Mouse (Mus musculus) lung, adult 2 months (tissue): ENCODE measurements around the gene Snx22. TPM values are rescaled to one million over a fixed set of nuclear protein-coding genes. Genes with fewer than 3 reads are reported as not detected.

Experiments
- DNase-seq: peaks from one replicate; pipeline ENCODE4 v3.0.0; 2022
- H3K4me1 ChIP-seq: fragments of 200-500 bp; 2 replicates; pipeline ENCODE4 v1.6.1; 2011; ENCODE audit warnings: low read length; ENCODE audit not compliant: control insufficient read depth, insufficient read depth
- H3K4me3 ChIP-seq: fragments of 200-500 bp; replicated peaks from 2 replicates; pipeline ENCODE3; 2011; ENCODE audit warnings: low read depth, mild to moderate bottlenecking, control low read depth, low read length; ENCODE audit errors: extremely low read depth
- CTCF ChIP-seq: fragments of 200-500 bp; IDR thresholded peaks from 2 replicates; pipeline ENCODE4 v1.5.1; 2011; ENCODE audit warnings: mild to moderate bottlenecking, low read length, control low read depth; ENCODE audit not compliant: insufficient read depth
- POLR2A ChIP-seq: fragments of 200-500 bp; IDR thresholded peaks from 2 replicates; pipeline ENCODE4 v1.6.1; 2011; ENCODE audit warnings: low read depth, mild to moderate bottlenecking, control low read depth, low read length, borderline replicate concordance; ENCODE audit errors: extremely low read depth
- whole genome bisulfite sequencing: fragments of 180-500 bp; shearing (Covaris S2); methylation state at CpG from one replicate; pipeline ENCODE4 v1.1.7; 2018; 5-methylcytosine and 5-hydroxymethylcytosine counted together
- polyA plus RNA-seq: library from polyadenylated mRNA; depleted of rRNA; stranded (reverse); fragments of >200 nt; gene quantifications from 2 replicates; pipeline ENCODE4 v1.2.3, GENCODE M21; 2012

Snx22 gene
- polyA plus RNA-seq, 1 experiment, result 18.0 TPM

DNA sequence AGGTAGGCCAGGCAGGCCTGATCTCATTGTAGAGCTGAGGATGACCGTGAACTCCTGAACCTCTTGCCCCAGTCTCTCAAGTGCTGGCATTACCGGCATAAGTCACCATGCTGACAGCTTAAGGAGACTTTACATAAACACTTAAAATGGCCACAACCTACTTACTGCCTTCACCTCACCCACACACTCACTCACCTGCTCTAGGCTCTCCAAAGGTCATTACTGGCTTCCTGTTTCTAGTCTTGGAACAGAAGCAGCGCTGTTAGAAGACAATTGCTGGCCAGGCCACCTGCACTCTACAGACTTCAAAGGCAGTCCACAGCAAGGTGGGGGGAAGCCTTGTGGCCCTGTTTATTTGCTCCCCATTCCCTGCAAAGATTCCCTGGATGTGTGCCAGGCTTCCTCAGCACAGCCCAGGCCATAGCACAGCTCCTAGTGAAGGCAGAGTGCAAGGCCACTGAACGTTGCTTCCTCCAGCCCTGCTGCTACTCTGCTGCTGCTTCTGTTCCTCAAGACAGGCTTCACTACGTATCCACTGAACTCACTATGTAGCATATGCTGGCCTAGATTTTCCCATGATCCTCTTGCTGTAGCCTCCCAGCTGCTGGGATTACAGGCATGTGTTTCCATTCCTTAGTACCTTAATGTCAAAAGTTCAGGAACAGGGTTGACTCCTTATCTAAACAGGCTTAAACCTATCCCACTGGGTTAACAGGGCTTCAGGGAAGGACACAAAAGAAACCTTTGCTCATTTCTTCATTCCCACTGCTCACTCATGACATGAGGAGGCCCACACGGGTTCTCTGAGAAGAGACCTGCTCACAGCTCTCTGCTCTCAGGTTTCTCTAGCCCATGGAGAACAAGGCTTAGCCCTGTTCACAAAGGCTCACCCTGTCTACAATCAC, 22.1 kb upstream of the Snx22 start:
- DNase-seq, result peak; percentile 50
- Histone ChIP-seq H3K4me3 (no peak overlapping the region), H3K4me1 (peaks cover 9% of the 10 kb centered on the region)
- WGBS, result 49% methylated on average over 6 of the region's 6 CpGs
- no peak for TF ChIP-seq CTCF
- TF ChIP-seq POLR2A, result no peak

DNA sequence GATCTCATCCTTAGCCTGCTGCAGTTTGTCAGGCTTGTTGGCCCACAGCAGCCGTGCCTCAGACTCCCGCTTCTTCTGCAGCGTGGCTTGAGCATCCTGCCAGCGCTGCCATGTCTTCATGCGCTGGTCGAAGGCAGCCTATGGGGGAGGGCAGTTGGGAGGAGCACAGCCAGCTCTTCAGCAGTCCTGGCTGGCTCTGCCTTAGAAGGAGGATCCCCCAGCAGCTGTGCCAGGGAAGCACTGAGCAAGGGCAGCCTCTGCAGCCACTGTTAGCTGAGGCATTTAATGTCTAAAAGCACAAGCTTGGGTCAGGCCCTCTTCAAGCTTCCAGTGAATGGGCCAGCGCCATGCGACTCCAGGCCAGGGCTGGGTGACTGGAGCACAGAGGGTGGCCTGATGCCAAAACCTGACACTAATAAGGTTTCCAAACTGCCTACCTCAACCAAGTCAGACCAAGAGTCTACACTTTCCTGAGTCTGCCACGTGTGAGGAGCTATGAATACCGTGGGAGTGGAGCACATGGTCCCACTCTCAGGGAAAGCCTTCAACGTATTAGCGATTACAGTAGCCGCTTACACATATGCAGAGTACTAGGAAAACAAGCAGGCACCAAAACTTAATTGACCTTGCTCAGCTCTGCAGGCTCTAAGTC, 21.2 kb upstream of the Snx22 start:
- peaks cover 9% of the 10 kb centered on the region for H3K4me1 ChIP-seq
- WGBS, result 70% methylated on average over 13 of the region's 13 CpGs
- no peak overlapping the region for H3K4me3 ChIP-seq
- DNase-seq, result no peak
- TF ChIP-seq CTCF, result no peak
- TF ChIP-seq POLR2A, result no peak

DNA sequence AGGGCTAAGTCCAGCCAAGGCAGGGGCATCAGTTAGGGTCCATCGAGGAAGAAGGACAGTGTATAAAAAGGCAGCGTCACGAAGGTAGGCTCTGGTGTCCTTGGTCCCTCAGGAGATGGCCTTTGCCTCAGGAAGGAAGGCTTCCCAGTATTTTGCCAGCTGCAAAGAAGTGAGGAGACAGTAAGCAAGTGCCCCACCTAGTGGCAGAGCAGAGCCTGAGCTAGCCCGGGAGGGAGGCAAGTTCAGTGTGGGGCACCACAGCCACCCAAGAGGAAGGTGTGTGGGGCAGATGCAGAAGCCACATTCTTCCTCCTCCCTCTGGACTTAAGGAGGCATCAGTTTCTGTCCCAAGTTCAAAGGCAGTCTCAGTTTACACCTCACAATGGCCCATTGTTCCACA, 18.9 kb upstream of the Snx22 start:
- TF ChIP-seq CTCF, result peak; percentile 74
- TF ChIP-seq POLR2A, result no peak
- 41% methylated on average over 4 of the region's 4 CpGs for WGBS
- DNase-seq, result peak; percentile 70
- Histone ChIP-seq H3K4me3 (no peak overlapping the region), H3K4me1 (peaks cover 7% of the 10 kb centered on the region)

DNA sequence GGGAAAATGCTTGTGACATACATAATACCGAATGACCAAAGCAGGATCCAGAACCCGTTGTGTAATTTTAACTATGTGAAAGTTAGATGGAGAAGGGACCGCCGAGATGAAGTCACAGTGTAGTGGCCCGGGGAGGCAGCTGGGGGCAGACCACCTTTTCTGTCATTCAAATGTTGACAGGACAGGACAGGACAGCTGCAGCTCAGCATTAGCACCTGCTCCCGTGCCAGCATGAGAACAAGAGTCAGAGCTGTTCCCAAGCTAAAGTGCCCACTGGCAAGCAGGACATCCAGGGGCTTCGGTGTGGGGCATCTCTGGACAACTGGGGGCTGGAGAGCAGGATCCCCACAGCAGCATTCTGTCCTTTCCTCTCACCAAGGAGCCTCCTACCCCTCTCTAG, 17.5 kb upstream of the Snx22 start:
- Histone ChIP-seq H3K4me3 (no peak overlapping the region), H3K4me1 (peaks cover 7% of the 10 kb centered on the region)
- no peak for TF ChIP-seq CTCF
- no peak for TF ChIP-seq POLR2A
- no peak for DNase-seq
- 92% methylated on average over 7 of the region's 7 CpGs for WGBS

DNA sequence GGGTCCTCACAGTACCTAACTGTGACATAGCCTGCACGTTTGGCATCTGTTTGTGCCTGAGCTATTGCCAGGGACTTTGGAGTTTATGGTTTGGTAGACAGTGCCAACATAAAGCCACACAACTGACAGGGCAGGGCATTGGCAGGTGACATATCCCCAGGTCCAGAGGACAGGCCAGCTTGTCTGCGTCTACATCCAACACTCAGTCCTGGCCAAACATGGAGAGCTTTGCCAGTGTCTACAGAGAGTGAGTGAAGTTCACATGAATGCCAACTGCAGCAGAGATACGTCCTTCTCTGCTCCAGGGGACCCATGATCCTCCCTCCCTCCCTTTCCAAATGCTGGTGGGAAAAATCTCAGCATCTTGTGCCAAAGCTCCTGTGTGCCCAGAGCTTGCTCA, 14.7 kb upstream of the Snx22 start:
- H3K4me3 ChIP-seq, result no peak overlapping the region
- no peaks in the 10 kb centered on the region; the same call in 1 of the 2 replicates for H3K4me1 ChIP-seq
- TF ChIP-seq POLR2A, result no peak
- TF ChIP-seq CTCF, result no peak
- WGBS, result 73% methylated on average over 3 of the region's 3 CpGs
- DNase-seq, result no peak

DNA sequence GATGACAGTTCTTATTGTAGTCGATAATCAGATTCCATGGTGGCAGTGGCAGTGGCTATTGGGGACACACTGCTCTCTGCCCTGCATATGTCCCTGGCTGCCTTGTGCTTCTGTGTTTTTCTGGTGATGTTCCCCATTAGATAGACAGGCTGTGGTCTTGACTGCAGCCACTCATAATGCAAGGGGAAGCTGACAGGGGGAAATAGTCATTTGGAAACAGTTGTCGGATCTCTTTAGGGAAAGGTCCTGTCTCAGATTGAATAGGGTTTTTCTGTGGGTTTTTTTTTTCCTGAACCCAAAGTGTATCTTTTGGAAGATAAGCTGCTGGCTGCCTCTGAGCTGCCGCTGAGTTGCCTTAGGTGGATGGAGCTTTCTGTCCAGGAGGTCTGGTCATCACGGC, 12.5 kb upstream of the Snx22 start:
- WGBS, result 51% methylated on average over 4 of the region's 4 CpGs

DNA sequence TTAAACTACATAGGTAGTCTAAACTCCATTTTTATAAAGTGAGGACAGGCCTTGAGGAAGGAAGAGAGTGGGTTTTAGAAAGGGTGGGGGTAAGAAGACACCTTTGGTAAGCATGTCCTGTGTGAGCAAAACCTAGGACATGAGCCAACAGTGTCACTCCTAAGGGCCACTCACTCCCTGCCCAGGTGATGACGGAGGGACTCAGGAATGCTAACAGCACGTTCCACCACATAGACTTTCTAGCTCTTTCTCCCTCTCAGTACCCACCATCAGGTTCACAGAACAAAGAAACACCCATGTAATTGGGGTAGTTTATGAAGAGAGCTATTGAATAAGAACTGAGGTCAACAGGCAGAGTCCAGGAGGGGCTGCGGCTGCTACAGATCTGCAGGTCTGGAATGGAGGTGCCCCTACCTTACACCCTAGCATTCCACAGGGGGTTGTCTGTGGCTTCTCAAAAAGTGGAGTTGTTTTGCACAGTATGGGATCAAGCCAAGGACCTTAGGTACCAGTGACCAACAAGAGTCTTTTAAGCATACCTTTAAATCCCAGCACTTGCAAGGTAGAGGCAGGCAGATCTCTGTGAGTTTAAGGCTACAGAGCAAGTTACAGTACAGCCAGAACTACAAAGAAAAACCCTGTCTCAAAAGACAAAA, 11.4 kb upstream of the Snx22 start:
- no peak for TF ChIP-seq POLR2A
- no peak for TF ChIP-seq CTCF

More for the DNA sequence above, 12.5 kb upstream of the Snx22 start:
- DNase-seq, result no peak
- TF ChIP-seq CTCF, result no peak
- no peak for TF ChIP-seq POLR2A
- Histone ChIP-seq H3K4me3 (no peak overlapping the region), H3K4me1 (no peaks in the 10 kb centered on the region; the same call in 1 of the 2 replicates)

DNA sequence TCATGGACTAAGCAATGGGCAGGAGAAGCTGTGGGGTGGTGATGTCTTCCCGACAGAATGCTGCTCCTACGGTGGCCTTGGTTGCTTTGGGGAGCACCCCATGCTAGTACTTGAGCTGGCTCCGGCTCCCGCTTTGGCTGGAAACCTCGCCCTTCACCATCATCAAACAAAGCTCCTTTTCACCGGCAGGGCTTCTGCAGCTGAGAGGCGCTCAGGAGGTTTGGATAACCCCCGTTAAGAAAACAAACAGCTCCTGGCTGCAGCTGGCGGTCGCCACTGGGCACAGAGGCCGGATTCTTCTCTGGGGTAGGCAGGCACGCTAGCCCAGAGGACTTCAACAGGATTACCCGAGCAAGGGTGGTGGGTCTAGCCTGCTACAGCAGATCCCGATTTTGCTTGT, 9.0 kb upstream of the Snx22 start:
- no peak for DNase-seq
- TF ChIP-seq POLR2A (no peak), CTCF (no peak)
- H3K4me1 ChIP-seq, result no peaks in the 10 kb centered on the region; the same call in 1 of the 2 replicates
- WGBS, result 14% methylated on average over 14 of the region's 14 CpGs
- H3K4me3 ChIP-seq, result no peak overlapping the region

More for the DNA sequence above, 11.4 kb upstream of the Snx22 start:
- WGBS, result 64% methylated on average over 3 of the region's 3 CpGs
- no peaks in the 10 kb centered on the region; the same call in 1 of the 2 replicates for H3K4me1 ChIP-seq
- DNase-seq, result peak; percentile 57
- H3K4me3 ChIP-seq, result no peak overlapping the region

DNA sequence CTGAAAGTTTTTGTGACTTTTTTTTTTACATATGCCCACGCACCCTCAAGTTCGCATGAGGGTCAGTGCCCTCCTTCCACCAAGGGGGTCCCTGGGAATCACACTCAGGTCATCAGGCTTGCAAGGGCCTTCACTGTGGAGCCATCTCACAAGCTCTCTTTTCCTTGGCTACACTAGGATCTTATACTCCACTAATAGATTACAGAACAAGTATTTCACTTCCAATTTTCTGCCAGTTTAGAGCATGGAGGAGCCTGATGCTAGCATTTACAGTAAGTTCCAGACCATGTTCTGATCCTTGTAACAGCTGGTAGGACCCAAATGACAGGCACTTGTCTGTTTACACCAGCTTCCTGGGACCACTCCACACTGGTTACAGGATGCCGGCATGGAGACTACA, 8.6 kb upstream of the Snx22 start:
- Histone ChIP-seq H3K4me1 (no peaks in the 10 kb centered on the region; the same call in 1 of the 2 replicates), H3K4me3 (no peak overlapping the region)
- 61% methylated on average over 3 of the region's 3 CpGs for WGBS
- no peak for TF ChIP-seq CTCF
- no peak for TF ChIP-seq POLR2A
- no peak for DNase-seq

DNA sequence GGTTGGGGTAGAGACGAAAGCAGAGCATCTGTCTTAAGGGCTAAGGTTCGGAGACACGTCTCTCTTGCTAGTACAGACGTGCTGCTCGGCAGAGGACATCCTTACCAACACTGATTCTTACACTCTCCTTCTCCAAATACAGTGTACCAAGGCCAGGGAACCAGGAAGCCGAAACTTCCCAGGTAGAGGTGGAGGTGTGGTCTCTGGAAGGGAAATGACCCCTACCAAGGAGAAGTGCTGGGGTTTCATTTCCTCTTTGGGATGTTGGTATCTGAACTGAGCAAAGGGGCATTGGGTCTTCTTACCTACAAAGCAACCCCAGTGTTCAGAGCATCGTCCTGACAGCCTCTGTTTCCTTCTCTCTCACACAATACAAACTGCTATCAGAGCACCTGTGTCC, 3.2 kb upstream of the Snx22 start:
- Histone ChIP-seq H3K4me1 (peaks cover 4% of the 10 kb centered on the region; the same call in 1 of the 2 replicates), H3K4me3 (no peak overlapping the region)
- TF ChIP-seq POLR2A (no peak), CTCF (no peak)
- WGBS, result 82% methylated on average over 7 of the region's 7 CpGs
- no peak for DNase-seq

DNA sequence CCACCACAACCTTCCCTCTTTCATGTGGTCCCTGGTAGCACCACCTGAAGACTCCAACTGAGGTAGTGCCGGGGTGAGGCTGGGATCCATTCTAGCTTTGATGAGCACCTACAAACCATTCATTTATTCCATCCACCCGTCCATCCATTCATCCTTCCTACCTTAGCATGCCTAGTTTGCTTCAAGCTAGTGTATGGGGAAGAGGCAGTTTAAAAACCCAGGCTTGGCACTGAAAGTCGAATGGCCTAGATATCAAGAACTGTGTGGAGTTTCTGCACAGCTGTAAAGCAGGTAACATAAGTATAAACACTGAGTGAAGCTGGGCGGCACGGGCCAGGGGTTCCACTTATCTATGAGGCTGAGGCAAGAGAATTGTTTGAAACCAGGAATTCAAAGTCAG, 632 bp upstream of the Snx22 start:
- 84% methylated on average over 5 of the region's 5 CpGs for WGBS
- H3K4me1 ChIP-seq, result peaks cover 4% of the 10 kb centered on the region; the same call in 1 of the 2 replicates
- no peak for TF ChIP-seq CTCF
- TF ChIP-seq POLR2A, result no peak
- H3K4me3 ChIP-seq, result no peak overlapping the region
- no peak for DNase-seq
